Mouse (Mus musculus) gastrocnemius, postnatal 25 days (tissue): Measurements from ENCODE around the gene Itga8. TPM values are rescaled to one million over a fixed set of nuclear protein-coding genes. Genes with fewer than 3 reads are reported as not detected.

Experiments used
- DNase-seq: peaks from one replicate; pipeline ENCODE4 v3.0.0; 2022
- total RNA-seq, 2 experiments: library from RNA; stranded (reverse); gene quantifications; 1 replicate in 1 of 2; 2 replicates in 1 of 2; pipeline ENCODE4 v1.2.3; 2021

Gene Itga8
- total RNA-seq, 2 experiments from 2014 or later: 2.1 to 2.2 TPM

GRCm38 (mm10) chr2:12090993-12091392 lies 210.7 kb downstream of the Itga8 start:
- DNase-seq: no peak

GRCm38 (mm10) chr2:12085492-12085891 lies 216.2 kb downstream of the Itga8 start:
- no peak for DNase-seq

GRCm38 (mm10) chr2:12084341-12084740 lies 217.4 kb downstream of the Itga8 start:
- DNase-seq: no peak

GRCm38 (mm10) chr2:12077266-12077891 lies 224.3 kb downstream of the Itga8 start:
- DNase-seq: no peak

GRCm38 (mm10) chr2:12065669-12066399 lies 235.9 kb downstream of the Itga8 start:
- no peak for DNase-seq

GRCm38 (mm10) chr2:12060034-12060723 lies 241.5 kb downstream of the Itga8 start:
- no peak for DNase-seq

Other genes starting within 250 kb of the Itga8 start
- 10 to 100 TPM in 1 of 2 experiments, 1 to 10 TPM in 1; 8.1 to 11.6 TPM for gene Mindy3, start 117.5 kb upstream of the Itga8 start, total RNA-seq